Mouse (Mus musculus) ES-Bruce4 (cell line): ENCODE data around the gene Pnp2. TPM values are rescaled to one million over a fixed set of nuclear protein-coding genes. Genes with fewer than 3 reads are reported as not detected.
A peak's percentile ranks its signal among the peaks of the same experiment; 100 is the strongest.
"Not testable (repeated sequence)": the region's sequence is repeated elsewhere in the genome, so short reads cannot be mapped to it uniquely, and the experiment has no call there.

Experiments
- H3K27ac ChIP-seq: 2 replicates; pipeline ENCODE4 v1.5.1; 2012; ENCODE audit warnings: low read length, inconsistent platforms; ENCODE audit not compliant: insufficient read depth
- H3K27me3 ChIP-seq: 2 replicates; pipeline ENCODE4 v1.6.1; 2012; ENCODE audit warnings: mild to moderate bottlenecking, low read length, inconsistent platforms; ENCODE audit not compliant: control insufficient read depth, poor library complexity, insufficient read depth, severe bottlenecking
- H3K36me3 ChIP-seq: 2 replicates; pipeline ENCODE4 v1.6.1; 2012; ENCODE audit warnings: inconsistent platforms, mild to moderate bottlenecking, low read length, moderate library complexity; ENCODE audit not compliant: control insufficient read depth, poor library complexity, insufficient read depth, severe bottlenecking
- H3K4me1 ChIP-seq: one replicate; pipeline ENCODE4 v1.8.1; 2011; ENCODE audit warnings: low read length; ENCODE audit not compliant: control insufficient read depth, insufficient read depth
- H3K4me3 ChIP-seq: 2 replicates; pipeline ENCODE4 v1.5.1; 2011; ENCODE audit warnings: low read depth, mild to moderate bottlenecking, low read length
- H3K9ac ChIP-seq: 2 replicates; pipeline ENCODE4 v1.6.1; 2012; ENCODE audit warnings: low read depth, mild to moderate bottlenecking, inconsistent platforms; ENCODE audit not compliant: poor library complexity, severe bottlenecking
- H3K9me3 ChIP-seq: replicated peaks from 2 replicates; pipeline ENCODE4 v1.6.1; 2012; ENCODE audit warnings: mild to moderate bottlenecking, low read length, inconsistent platforms; ENCODE audit not compliant: control insufficient read depth, poor library complexity, insufficient read depth, severe bottlenecking
- CTCF ChIP-seq: IDR thresholded peaks from one replicate; pipeline ENCODE4 v1.8.1; 2011; ENCODE audit warnings: low read depth, low read length
- EP300 ChIP-seq: IDR thresholded peaks from 2 replicates; pipeline ENCODE4 v1.6.1; 2011; ENCODE audit warnings: low read depth, low read length; ENCODE audit not compliant: insufficient read depth
- POLR2A ChIP-seq: IDR thresholded peaks from one replicate; pipeline ENCODE4 v1.8.1; 2011; ENCODE audit warnings: low read length; ENCODE audit not compliant: insufficient read depth
- polyA plus RNA-seq: library from polyadenylated mRNA; stranded (reverse); fragments of >200 nt; gene quantifications from 2 replicates; pipeline ENCODE4 v1.2.4, GENCODE M21; 2011; ENCODE audit warnings: low read depth; ENCODE audit not compliant: missing spikeins, insufficient read depth, insufficient read length

The Pnp2 gene
- polyA plus RNA-seq = 6.1 and 9.4 TPM in 2 replicates

DNA sequence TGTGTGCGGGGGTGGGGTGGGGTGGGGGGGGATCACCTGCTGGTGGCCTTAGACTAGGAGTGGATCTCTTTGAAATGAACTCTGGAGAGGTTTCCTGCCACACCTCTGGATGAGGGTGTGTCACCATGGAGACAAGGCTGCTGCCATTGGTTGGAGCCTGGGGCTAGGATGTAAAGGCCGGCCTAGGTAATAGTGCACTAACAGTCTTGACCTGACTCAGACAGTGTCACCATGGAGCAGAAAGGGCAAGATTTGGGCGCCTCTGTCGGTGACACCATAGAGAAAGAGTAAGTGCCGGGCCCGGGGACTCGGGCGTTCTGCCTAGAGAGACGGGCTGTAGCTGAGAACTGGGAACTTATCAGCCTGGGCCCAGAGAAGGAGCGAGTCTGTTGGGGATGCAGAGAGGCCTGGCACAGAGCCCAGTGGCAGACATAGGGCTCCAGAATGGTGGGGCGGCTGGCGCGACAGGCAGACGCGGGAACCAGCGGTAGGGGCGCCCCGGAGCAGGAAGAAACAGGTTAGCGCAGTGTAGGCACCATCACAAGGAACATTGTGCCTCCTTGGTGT is at the start of gene Pnp2:
Gene Pnp2, plus strand, starts transcription at position 51 of the 567 bp plus-strand sequence.
- peak within 1 kb of the TSS; percentile 19 for H3K4me3 ChIP-seq
- peak within 1 kb of the TSS; percentile 40; the same call in 1 of the 2 replicates for H3K9ac ChIP-seq
- H3K9me3 ChIP-seq = not testable (repeated sequence)

DNA sequence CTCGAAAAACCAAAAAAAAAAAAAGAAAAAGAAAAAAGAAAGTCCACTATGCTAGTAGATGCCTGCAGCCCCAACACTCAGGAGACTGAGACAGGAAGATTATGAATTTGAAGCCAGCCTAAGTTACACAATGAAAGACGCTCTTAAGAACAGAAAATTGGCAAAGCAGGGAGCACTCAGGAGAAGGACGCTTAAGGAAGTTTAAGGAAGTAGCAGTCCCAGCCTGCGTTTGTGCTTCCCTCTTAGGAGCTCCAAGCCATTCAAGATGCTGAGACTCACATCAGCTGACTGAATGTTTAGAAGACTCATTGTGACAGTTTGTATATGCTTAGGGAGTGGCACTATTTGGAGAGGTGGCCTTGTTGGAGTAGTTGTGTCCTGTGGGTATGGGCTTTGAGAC is 47.7 kb upstream of the Pnp2 start:
- Histone ChIP-seq H3K27me3 (no peaks in the 10 kb centered on the region), H3K27ac (no peak overlapping the region), H3K4me3 (no peak overlapping the region), H3K4me1 (peaks cover 3% of the 10 kb centered on the region), H3K36me3 (no peaks in the 10 kb centered on the region), H3K9me3 (no peaks in the 10 kb centered on the region), H3K9ac (no peak overlapping the region)
- no peak for TF ChIP-seq POLR2A
- no peak for TF ChIP-seq EP300
- TF ChIP-seq CTCF = no peak

More for the DNA sequence above, at the start of gene Pnp2:
- H3K4me1 ChIP-seq, H3K27me3 ChIP-seq, H3K36me3 ChIP-seq: not testable (repeated sequence)
- peak within 1 kb of the TSS; percentile 79 for H3K27ac ChIP-seq

DNA sequence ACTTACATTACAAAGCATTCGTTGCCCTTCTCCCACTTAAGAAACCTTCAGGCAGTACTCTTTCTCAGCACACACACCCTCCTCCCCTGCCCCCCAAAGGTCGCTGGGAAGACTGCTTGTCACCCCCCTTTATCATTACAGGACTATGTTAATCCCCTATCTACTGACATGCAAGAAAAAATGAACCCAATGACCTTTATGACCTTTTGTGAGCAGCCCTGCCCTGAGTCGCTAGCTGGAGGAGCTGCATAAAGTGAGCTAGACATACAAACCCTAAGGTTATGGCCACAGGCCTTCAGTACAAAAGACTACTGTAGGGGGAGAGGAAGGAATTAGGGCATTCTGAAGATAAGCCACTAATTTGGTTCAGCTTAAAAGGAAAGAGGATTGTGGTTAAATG is 44.4 kb upstream of the Pnp2 start:
- Histone ChIP-seq H3K36me3 (peaks cover 14% of the 10 kb centered on the region), H3K9me3 (no peaks in the 10 kb centered on the region), H3K4me3 (no peak overlapping the region), H3K27me3 (no peaks in the 10 kb centered on the region), H3K4me1 (peaks cover 7% of the 10 kb centered on the region), H3K27ac (peak overlapping the region; percentile 85), H3K9ac (no peak overlapping the region)
- TF ChIP-seq CTCF (no peak), EP300 (peak; percentile 78; the same call in 1 of the 2 replicates), POLR2A (no peak)

DNA sequence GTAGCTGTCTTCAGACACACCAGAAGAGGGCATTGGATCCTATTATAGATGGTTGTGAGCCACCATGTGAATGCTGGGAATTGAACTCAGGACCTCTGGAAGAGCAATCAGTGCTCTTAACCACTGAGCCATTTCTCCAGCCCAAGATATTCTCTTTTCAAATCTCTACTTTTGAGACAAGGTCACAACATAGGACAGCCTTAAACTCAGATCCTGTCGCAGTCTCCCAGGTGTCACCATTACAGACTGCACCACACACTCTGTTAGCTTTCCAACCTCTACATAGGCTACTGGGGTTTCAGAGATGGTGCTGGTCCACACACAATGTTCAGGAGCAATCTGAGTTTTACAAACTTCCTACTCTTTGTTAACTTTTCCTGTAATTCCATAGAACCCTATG is 32.4 kb upstream of the Pnp2 start:
- H3K27ac ChIP-seq, H3K9me3 ChIP-seq, H3K4me1 ChIP-seq, H3K27me3 ChIP-seq, H3K4me3 ChIP-seq: not testable (repeated sequence)
- Histone ChIP-seq H3K36me3 (peaks cover 42% of the 10 kb centered on the region), H3K9ac (peak overlapping the region; percentile 74)

DNA sequence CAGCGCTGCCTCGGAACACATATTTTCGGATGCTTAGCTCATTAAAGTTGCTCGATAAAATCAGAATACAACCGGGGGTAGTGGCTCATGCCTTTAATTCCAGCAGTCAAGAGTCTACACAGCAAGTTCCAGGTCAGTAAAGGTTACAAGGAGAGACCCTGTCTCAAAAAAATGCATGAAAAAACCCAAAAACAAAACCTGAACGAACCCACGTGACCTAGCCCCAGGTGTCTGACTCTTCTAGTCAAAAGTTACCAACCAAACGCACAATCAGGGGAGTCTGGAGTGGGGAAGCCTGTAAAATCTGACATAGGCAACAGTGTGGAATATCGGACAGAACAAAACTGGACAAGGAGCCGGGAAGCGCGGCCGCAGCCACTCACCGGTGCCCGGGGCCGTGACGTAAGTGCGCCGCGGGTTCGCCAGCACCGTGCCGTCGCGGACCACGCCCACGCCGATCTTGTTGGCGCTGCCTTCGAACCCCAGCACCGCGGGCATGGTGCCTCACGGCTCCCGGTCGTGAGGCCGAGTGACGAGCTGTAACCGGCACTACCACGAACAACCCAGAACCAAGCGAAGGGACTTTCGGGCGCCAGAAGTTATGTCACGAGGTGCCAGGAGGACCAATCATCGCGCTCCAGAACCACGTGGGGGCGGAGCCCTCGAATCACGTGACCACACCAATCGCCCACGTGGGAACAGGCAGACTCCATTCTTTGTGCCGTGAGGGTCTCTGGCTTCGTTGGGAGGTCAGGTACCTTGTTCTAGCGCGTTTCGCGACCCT is 31.3 kb upstream of the Pnp2 start, which contains the start of the genes Osgep and Apex1:
Gene Osgep, minus strand, starts transcription at position 613 of the 784 bp plus-strand sequence.
Gene Apex1, plus strand, starts transcription at position 688 of the 784 bp plus-strand sequence.
- H3K36me3 ChIP-seq = peaks cover 45% of the 10 kb centered on the region

DNA sequence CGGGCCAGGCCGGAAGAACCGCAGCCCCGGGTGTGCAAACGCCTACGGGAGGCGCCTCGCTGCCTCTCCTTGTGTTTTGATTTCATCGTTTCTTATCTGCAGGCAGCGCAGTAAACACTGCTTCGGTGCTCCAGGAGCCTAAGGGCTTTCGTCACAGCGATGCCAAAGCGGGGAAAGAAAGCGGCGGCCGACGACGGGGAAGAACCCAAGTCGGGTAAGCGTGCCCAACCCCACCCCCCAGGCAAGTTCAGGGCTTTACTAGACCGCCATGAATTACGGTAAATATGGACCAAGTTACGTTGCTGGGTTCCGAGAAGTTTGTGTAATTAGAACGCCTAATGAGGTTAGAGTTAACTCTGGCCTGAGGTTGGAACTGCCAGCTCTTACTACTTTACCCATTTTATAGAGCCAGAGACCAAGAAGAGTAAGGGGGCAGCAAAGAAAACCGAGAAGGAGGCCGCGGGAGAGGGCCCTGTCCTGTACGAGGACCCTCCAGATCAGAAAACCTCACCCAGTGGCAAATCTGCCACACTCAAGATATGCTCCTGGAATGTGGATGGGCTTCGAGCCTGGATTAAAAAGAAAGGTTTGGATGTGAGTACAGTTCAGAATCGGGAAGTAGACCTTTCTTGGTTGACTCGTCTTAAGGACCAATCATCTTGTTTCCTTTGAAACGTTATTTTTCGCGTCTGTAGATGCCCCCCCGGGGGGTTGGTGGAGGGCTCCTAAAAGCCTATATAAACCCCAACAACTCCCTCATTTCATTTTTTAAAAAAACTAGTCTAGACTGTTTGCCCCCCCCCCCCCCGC is 30.5 kb upstream of the Pnp2 start:
- peak overlapping the region; percentile 64 for H3K27ac ChIP-seq
- peak overlapping the region; percentile 69 for H3K4me3 ChIP-seq
- TF ChIP-seq CTCF (no peak), EP300 (no peak), POLR2A (no peak)
- no peaks in the 10 kb centered on the region for H3K4me1 ChIP-seq
- H3K36me3 ChIP-seq = peaks cover 46% of the 10 kb centered on the region
- H3K9me3 ChIP-seq = no peaks in the 10 kb centered on the region
- H3K9ac ChIP-seq = peak overlapping the region; percentile 74
- H3K27me3 ChIP-seq = no peaks in the 10 kb centered on the region

More for the DNA sequence above, 31.3 kb upstream of the Pnp2 start, which contains the start of the genes Osgep and Apex1:
- H3K4me3 ChIP-seq = peak within 1 kb of the TSS; percentile 69
- H3K4me1 ChIP-seq = no peaks in the 10 kb centered on the region
- H3K9me3 ChIP-seq = no peaks in the 10 kb centered on the region
- peak within 1 kb of the TSS; percentile 74 for H3K9ac ChIP-seq
- H3K27me3 ChIP-seq = no peaks in the 10 kb centered on the region
- H3K27ac ChIP-seq = peak within 1 kb of the TSS; percentile 72
- TF ChIP-seq EP300 = peak; percentile 54; the same call in 1 of the 2 replicates
- no peak for TF ChIP-seq CTCF
- peak; percentile 83 for TF ChIP-seq POLR2A
